Mouse (Mus musculus) C2C12 (cell line): ENCODE data around the gene Ssh3. TPM values are rescaled to one million over a fixed set of nuclear protein-coding genes. Genes with fewer than 3 reads are reported as not detected.

Experiments
- H3K27me3 ChIP-seq: one replicate; pipeline ENCODE4 v1.6.1; 2011; ENCODE audit not compliant: control insufficient read depth, insufficient read depth, insufficient read length
- H3K36me3 ChIP-seq: one replicate; pipeline ENCODE4 v1.6.1; 2011; ENCODE audit not compliant: control insufficient read depth, insufficient read depth
- H3K4me3 ChIP-seq: one replicate; pipeline ENCODE4 v1.5.1; 2011; ENCODE audit warnings: mild to moderate bottlenecking, control low read depth; ENCODE audit not compliant: poor library complexity, insufficient read depth, severe bottlenecking
- H3K79me2 ChIP-seq: one replicate; pipeline ENCODE4 v1.6.1; 2011; ENCODE audit not compliant: control insufficient read depth, insufficient read depth
- H3K79me3 ChIP-seq: one replicate; pipeline ENCODE4 v1.6.1; 2011; ENCODE audit warnings: low read depth, control low read depth
- H3ac ChIP-seq: one replicate; pipeline ENCODE3; 2011; ENCODE audit warnings: low read depth; ENCODE audit not compliant: control insufficient read depth, insufficient read length
- CEBPB ChIP-seq: IDR thresholded peaks from one replicate; pipeline ENCODE4 v1.6.1; 2011; ENCODE audit warnings: low read depth, mild to moderate bottlenecking, control low read depth, moderate library complexity
- CTCF ChIP-seq: IDR thresholded peaks from one replicate; pipeline ENCODE4 v1.5.1; 2011; ENCODE audit not compliant: control insufficient read depth, insufficient read depth, insufficient read length
- FOSL1 ChIP-seq: IDR thresholded peaks from one replicate; pipeline ENCODE4 v1.8.0; 2011; ENCODE audit warnings: mild to moderate bottlenecking, low read length; ENCODE audit not compliant: poor library complexity, insufficient read depth, severe bottlenecking
- MAX ChIP-seq: IDR thresholded peaks from one replicate; pipeline ENCODE4 v1.6.1; 2011; ENCODE audit warnings: mild to moderate bottlenecking, control low read depth
- MYOD1 ChIP-seq: IDR thresholded peaks from one replicate; pipeline ENCODE4 v1.6.1; 2011; ENCODE audit warnings: low read depth; ENCODE audit not compliant: control insufficient read depth, insufficient read length
- MYOG ChIP-seq: IDR thresholded peaks from one replicate; pipeline ENCODE4 v1.6.1; 2011; ENCODE audit not compliant: control insufficient read depth, insufficient read length; ENCODE audit errors: extremely low read depth
- USF1 ChIP-seq: IDR thresholded peaks from one replicate; pipeline ENCODE4 v1.6.1; 2011; ENCODE audit warnings: low read depth, mild to moderate bottlenecking, control low read depth, moderate library complexity
- polyA plus RNA-seq: library from polyadenylated mRNA; unstranded; fragments of >200 nt; fragmentation: generic; extraction: Trizol; gene quantifications from one replicate; pipeline ENCODE4 v1.2.1, GENCODE M21; 2012; ENCODE audit warnings: missing spikeins

The Ssh3 gene
- polyA plus RNA-seq, 1 experiment = 0.34 TPM

GRCm38 (mm10) chr19:4301735-4302651, 33.0 kb upstream of the Ssh3 start:
- Histone ChIP-seq H3K27me3 (no peaks in the 10 kb centered on the region), H3K79me3 (peaks cover 60% of the 10 kb centered on the region), H3K79me2 (peaks cover 89% of the 10 kb centered on the region), H3K4me3 (no peak overlapping the region), H3ac (no peak overlapping the region), H3K36me3 (peaks cover 3% of the 10 kb centered on the region)
- TF ChIP-seq CEBPB (no peak), MYOG (no peak), MYOD1 (no peak), FOSL1 (no peak), USF1 (no peak), CTCF (no peak), MAX (no peak)

GRCm38 (mm10) chr19:4300852-4301734, 32.1 kb upstream of the Ssh3 start:
- peaks cover 98% of the 10 kb centered on the region for H3K79me2 ChIP-seq
- peaks cover 3% of the 10 kb centered on the region for H3K36me3 ChIP-seq
- H3K27me3 ChIP-seq = no peaks in the 10 kb centered on the region
- no peak for TF ChIP-seq CEBPB
- TF ChIP-seq MYOD1 = no peak
- TF ChIP-seq CTCF = no peak
- no peak for TF ChIP-seq USF1
- H3K79me3 ChIP-seq = peaks cover 60% of the 10 kb centered on the region
- no peak overlapping the region for H3K4me3 ChIP-seq
- H3ac ChIP-seq = no peak overlapping the region

- H3K27me3 ChIP-seq = no peaks in the 10 kb centered on the region
Observed at GRCm38 (mm10) chr19:4300271-4300704, 31.3 kb upstream of the Ssh3 start.

GRCm38 (mm10) chr19:4299574-4300270, 30.7 kb upstream of the Ssh3 start:
- Histone ChIP-seq H3K36me3 (peaks cover 3% of the 10 kb centered on the region), H3K79me2 (peaks cover 99% of the 10 kb centered on the region), H3K4me3 (no peak overlapping the region), H3K27me3 (no peaks in the 10 kb centered on the region), H3ac (no peak overlapping the region), H3K79me3 (peaks cover 53% of the 10 kb centered on the region)
- TF ChIP-seq MYOG (no peak), FOSL1 (no peak), CTCF (no peak), CEBPB (no peak), MYOD1 (no peak), USF1 (no peak), MAX (no peak)

More at GRCm38 (mm10) chr19:4300271-4300704, 31.3 kb upstream of the Ssh3 start:
- TF ChIP-seq USF1 (no peak), MYOG (no peak), CEBPB (no peak), CTCF (no peak), MYOD1 (no peak)
- Histone ChIP-seq H3K79me3 (peaks cover 58% of the 10 kb centered on the region), H3ac (no peak overlapping the region), H3K36me3 (peaks cover 3% of the 10 kb centered on the region), H3K79me2 (peaks cover 100% of the 10 kb centered on the region), H3K4me3 (no peak overlapping the region)

GRCm38 (mm10) chr19:4299126-4299525, 30.1 kb upstream of the Ssh3 start:
- Histone ChIP-seq H3K79me3 (peaks cover 47% of the 10 kb centered on the region), H3K4me3 (no peak overlapping the region), H3ac (no peak overlapping the region), H3K36me3 (no peaks in the 10 kb centered on the region), H3K27me3 (no peaks in the 10 kb centered on the region), H3K79me2 (peaks cover 99% of the 10 kb centered on the region)
- TF ChIP-seq FOSL1 (no peak), CTCF (no peak), CEBPB (no peak), MAX (no peak), MYOG (no peak), MYOD1 (no peak), USF1 (no peak)
